Mouse (Mus musculus) stomach, embryonic 15.5 days (tissue): Measurements from ENCODE around the gene Smap2. TPM values are rescaled to one million over a fixed set of nuclear protein-coding genes. Genes with fewer than 3 reads are reported as not detected.

Source experiments
- ATAC-seq: fragments of 200-750 bp; cut with Nextera tagmentation; 2 replicates; pipeline ENCODE4 v1.8.0; 2017; ENCODE audit warnings: low read depth, moderate number of reproducible peaks, moderate TSS enrichment; ENCODE audit not compliant: insufficient read depth, low FRiP score
- H3K27ac ChIP-seq: fragments of 300-500 bp; sonication (generic); 2 replicates; pipeline ENCODE4 v1.5.1; 2015; ENCODE audit warnings: mild to moderate bottlenecking, inconsistent platforms
- H3K27me3 ChIP-seq: fragments of 300-500 bp; sonication (generic); replicated peaks from 2 replicates; pipeline ENCODE4 v1.6.1; 2015; ENCODE audit warnings: inconsistent platforms
- H3K36me3 ChIP-seq: fragments of 300-500 bp; sonication (generic); 2 replicates; pipeline ENCODE4 v1.6.1; 2015; ENCODE audit warnings: inconsistent platforms
- H3K4me1 ChIP-seq: fragments of 300-500 bp; sonication (generic); 2 replicates; pipeline ENCODE4 v1.6.1; 2015; ENCODE audit warnings: inconsistent platforms
- H3K4me2 ChIP-seq: fragments of 300-500 bp; sonication (generic); 2 replicates; pipeline ENCODE4 v1.6.1; 2015; ENCODE audit warnings: mild to moderate bottlenecking, inconsistent platforms
- H3K4me3 ChIP-seq: fragments of 300-500 bp; sonication (generic); replicated peaks from 2 replicates; pipeline ENCODE4 v1.5.1; 2015; ENCODE audit warnings: inconsistent platforms
- H3K9ac ChIP-seq: fragments of 300-500 bp; sonication (generic); 2 replicates; pipeline ENCODE4 v1.6.1; 2015; ENCODE audit warnings: inconsistent platforms
- H3K9me3 ChIP-seq: fragments of 300-500 bp; sonication (generic); 2 replicates; pipeline ENCODE4 v1.6.1; 2016; ENCODE audit warnings: inconsistent platforms
- WGBS: fragments of 180-500 bp; shearing (Covaris S2); methylation state at CpG from one replicate; pipeline ENCODE4 v1.1.7; 2015; 5-methylcytosine and 5-hydroxymethylcytosine counted together
- polyA plus RNA-seq: library from polyadenylated mRNA; unstranded; fragments of >200 nt; fragmentation: Nextera tagmentation; extraction: Ambion mirVana; gene quantifications from 2 replicates; pipeline ENCODE4 v1.2.1, GENCODE M21; 2015

Gene Smap2
- polyA plus RNA-seq, 1 experiment from 2014 or later = 14.2 TPM

DNA sequence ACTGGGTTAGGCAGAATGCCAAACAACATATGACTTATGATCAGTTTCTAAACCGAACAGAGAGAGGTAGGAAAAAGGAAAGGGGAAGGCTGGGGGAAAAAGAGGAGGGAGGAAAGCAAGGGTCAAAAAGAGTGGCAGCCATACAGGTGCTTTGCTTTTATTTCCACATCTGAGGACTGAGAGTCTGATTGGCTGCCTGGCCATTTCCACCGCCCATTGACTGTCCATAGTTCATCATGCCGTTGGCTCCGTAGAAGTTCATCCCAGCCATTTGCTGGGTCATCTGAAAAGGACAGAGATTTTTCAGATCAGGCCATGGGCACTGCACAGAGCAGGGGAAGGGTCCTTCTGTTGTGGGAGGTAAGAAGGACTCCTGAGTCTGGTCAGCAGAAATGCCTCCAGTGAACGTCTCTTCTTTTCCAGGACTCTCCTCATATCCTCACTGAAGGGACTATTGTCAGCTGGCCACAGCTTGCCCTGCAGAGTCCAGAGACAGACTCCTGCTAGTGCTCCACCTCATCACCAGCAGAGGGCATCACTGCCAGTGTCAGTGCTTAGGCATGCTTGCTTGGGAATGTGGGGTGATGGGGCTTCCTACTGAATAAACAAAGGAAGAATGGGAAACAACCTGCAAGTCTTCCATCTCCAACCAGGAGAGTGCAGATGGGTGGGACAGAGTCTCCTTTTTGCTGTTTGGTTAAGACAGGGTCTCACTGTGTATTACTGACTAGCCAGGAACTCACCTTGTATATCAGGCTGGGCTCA is 47.5 kb downstream of the Smap2 start:
- Histone ChIP-seq H3K36me3 (peaks cover 7% of the 10 kb centered on the region; the same call in 1 of the 2 replicates), H3K27ac (no peak overlapping the region), H3K27me3 (no peaks in the 10 kb centered on the region), H3K4me3 (no peak overlapping the region), H3K9me3 (no peaks in the 10 kb centered on the region), H3K4me1 (no peaks in the 10 kb centered on the region), H3K9ac (no peak overlapping the region), H3K4me2 (no peak overlapping the region)
- no peak for ATAC-seq
- 80% methylated on average over 5 of the region's 5 CpGs for WGBS

DNA sequence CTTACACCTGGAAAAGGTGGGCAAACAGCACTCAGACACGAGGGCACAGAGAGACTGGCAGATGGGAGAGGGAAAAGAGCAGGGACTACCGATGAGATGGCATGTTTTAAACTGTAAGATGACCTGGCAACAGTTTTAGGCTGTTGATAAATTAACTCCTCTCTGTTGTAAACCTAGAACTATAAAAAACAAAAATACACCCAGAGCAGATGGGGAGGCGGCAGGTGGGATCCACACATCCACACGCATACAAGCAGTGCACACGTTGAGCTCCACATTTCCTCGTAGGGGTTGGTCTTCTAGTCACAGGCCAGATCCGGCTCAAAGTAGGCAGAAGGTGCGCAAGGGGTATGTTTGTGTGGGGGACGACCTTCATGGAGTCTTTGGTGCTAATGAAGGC is 48.6 kb downstream of the Smap2 start:
- no peak for ATAC-seq
- Histone ChIP-seq H3K27ac (no peak overlapping the region), H3K27me3 (no peaks in the 10 kb centered on the region), H3K9ac (no peak overlapping the region), H3K4me3 (no peak overlapping the region), H3K9me3 (no peaks in the 10 kb centered on the region), H3K36me3 (peaks cover 7% of the 10 kb centered on the region; the same call in 1 of the 2 replicates), H3K4me2 (no peak overlapping the region), H3K4me1 (no peaks in the 10 kb centered on the region)
- 89% methylated on average over 9 of the region's 9 CpGs for WGBS

DNA sequence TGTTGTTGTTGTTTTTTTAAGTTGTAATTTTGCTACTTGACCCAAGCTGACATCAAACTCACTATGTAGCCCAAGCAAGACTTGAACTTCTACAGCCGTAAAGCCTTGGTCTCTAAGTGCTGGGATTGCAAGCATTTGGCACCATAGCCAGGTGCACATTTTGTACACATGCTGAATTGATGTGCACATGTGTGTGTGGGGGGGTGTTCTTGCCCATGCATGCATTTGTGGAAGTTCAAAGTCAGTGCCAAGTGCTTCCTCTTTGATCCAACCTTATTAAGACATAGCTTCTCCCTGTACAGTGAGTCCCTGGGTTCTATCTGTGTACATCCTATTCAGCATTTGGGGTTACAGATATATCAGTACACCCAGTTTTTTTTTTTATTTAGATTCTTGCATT is 61.5 kb downstream of the Smap2 start:
- no peak for ATAC-seq
- WGBS = 89% methylated on average over 1 of the region's 1 CpGs
- no peak overlapping the region for H3K4me2 ChIP-seq
- no peak overlapping the region for H3K27ac ChIP-seq
- no peaks in the 10 kb centered on the region for H3K9me3 ChIP-seq
- H3K9ac ChIP-seq = no peak overlapping the region
- H3K4me3 ChIP-seq = no peak overlapping the region
- no peaks in the 10 kb centered on the region for H3K27me3 ChIP-seq
- 0 out of 2 replicates have a peak, but pooled peaks cover 3% of the 10 kb centered on the region for H3K4me1 ChIP-seq
- H3K36me3 ChIP-seq = no peaks in the 10 kb centered on the region

DNA sequence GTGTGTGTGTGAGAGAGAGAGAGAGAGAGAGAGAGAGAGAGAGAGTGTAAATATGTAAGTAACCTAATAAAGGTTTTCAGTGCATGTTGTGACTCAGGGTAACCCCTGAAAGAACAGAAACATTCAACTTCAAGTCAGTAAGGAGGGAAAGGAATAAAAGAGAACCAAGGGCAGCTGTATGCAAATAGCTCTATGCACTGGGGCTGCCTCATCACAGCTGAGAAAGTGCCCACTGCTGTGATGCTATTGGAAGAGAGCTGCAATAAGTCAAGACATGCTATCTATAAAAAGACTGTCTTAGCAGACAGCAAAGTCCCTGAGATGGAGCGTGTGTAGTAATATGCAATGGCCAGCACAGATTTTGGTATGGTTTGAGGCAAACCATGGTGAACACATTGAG is 63.4 kb downstream of the Smap2 start:
- no peaks in the 10 kb centered on the region for H3K27me3 ChIP-seq
- no peaks in the 10 kb centered on the region for H3K36me3 ChIP-seq
- H3K9ac ChIP-seq = no peak overlapping the region
- no peaks in the 10 kb centered on the region for H3K9me3 ChIP-seq
- ATAC-seq = no peak
- H3K4me1 ChIP-seq = 0 out of 2 replicates have a peak, but pooled peaks cover 4% of the 10 kb centered on the region
- no peak overlapping the region for H3K4me3 ChIP-seq
- no peak overlapping the region for H3K27ac ChIP-seq
- H3K4me2 ChIP-seq = no peak overlapping the region
- WGBS = 87% methylated on average over 1 of the region's 1 CpGs

DNA sequence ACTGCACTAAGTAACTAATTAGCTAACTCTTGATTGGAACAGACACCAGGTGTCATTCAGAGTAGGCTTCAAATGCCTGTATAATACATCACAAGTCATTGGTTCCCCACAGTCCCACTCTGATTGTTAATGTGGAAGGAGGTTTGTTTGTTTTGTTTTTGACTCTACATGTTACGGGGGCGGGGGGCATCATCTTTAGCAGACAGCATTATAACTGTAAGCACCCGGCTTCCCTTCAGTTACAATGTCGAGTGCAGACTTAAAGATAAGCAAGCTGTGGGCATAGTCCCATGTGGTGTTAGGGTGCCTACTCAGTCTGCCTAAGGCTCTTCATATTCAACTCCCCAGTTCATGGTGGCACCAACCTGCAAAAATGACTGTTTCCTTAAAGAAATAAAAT is 64.0 kb downstream of the Smap2 start:
- no peak overlapping the region for H3K27ac ChIP-seq
- H3K9me3 ChIP-seq = no peaks in the 10 kb centered on the region
- WGBS = 71% methylated on average over 4 of the region's 4 CpGs
- H3K4me3 ChIP-seq = no peak overlapping the region
- H3K4me2 ChIP-seq = no peak overlapping the region
- 0 out of 2 replicates have a peak, but pooled peaks cover 4% of the 10 kb centered on the region for H3K4me1 ChIP-seq
- no peaks in the 10 kb centered on the region for H3K27me3 ChIP-seq
- ATAC-seq = no peak
- no peak overlapping the region for H3K9ac ChIP-seq
- H3K36me3 ChIP-seq = no peaks in the 10 kb centered on the region

DNA sequence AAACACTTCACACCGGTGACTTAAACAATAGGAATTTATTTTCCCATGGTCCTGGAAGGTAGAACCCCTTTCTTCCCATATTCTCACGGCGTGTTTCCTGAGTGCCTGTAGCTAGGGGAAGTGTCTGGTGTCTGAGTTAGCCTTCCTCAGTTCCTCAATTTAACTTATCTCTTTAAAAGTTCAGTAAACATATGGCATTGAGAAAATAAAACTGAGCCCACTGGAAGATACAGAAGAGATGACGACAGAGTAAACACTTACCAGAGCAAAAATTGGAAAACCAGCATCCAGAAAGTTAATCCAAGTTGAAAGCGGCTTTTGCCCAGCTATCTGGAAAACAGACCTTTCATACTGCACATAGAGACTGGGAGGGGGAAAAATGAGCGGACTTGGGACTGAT is 64.9 kb downstream of the Smap2 start:
- ATAC-seq = no peak
- 0 out of 2 replicates have a peak, but pooled peaks cover 4% of the 10 kb centered on the region for H3K4me1 ChIP-seq
- peak overlapping the region; percentile 87 for H3K4me2 ChIP-seq
- peak overlapping the region; percentile 64 for H3K4me3 ChIP-seq
- no peaks in the 10 kb centered on the region for H3K36me3 ChIP-seq
- peak overlapping the region; percentile 79 for H3K27ac ChIP-seq
- H3K27me3 ChIP-seq = no peaks in the 10 kb centered on the region
- H3K9me3 ChIP-seq = no peaks in the 10 kb centered on the region
- 36% methylated on average over 6 of the region's 6 CpGs for WGBS
- peak overlapping the region; percentile 42; the same call in 1 of the 2 replicates for H3K9ac ChIP-seq

DNA sequence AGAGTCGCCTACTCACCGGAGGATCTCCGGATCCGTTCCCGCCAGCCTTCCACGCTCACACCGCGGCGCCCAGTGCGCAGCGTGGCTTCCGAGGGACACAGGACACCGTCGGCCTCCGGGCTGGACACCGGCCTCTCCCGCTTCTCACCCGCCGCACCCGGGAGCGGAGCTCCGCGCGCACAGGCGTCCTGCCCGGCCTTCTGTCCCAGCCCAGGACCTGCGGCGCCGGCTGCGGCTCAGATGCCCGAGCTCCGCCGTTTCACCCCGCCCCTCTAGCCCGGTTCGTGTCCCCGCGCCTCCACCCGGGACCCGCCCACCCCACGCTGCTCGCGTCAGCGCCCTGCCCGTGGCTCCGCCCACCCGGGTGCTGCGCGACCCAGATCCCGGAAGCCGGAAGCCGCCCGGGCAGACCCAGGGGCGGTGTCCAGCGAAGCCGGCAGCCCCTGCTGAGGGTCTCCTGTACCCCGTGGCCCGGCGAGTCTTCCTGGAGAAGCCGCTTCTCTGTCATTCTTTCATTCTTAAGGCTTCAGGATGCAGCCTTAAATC is 65.5 kb downstream of the Smap2 start, which contains the start of gene Zfp69:
Zfp69 (minus strand) TSS at position 272 of the 546 bp plus-strand sequence.
- Histone ChIP-seq H3K4me3 (peak within 1 kb of the TSS; percentile 64), H3K4me2 (peak within 1 kb of the TSS; percentile 87), H3K9me3 (no peaks in the 10 kb centered on the region), H3K36me3 (no peaks in the 10 kb centered on the region), H3K4me1 (0 out of 2 replicates have a peak, but pooled peaks cover 4% of the 10 kb centered on the region), H3K9ac (peak within 1 kb of the TSS; percentile 66; the same call in 1 of the 2 replicates), H3K27ac (peak within 1 kb of the TSS; percentile 83), H3K27me3 (no peaks in the 10 kb centered on the region)
- ATAC-seq = peak; percentile 98
- WGBS = under 1% methylated on average over 57 of the region's 60 CpGs

DNA sequence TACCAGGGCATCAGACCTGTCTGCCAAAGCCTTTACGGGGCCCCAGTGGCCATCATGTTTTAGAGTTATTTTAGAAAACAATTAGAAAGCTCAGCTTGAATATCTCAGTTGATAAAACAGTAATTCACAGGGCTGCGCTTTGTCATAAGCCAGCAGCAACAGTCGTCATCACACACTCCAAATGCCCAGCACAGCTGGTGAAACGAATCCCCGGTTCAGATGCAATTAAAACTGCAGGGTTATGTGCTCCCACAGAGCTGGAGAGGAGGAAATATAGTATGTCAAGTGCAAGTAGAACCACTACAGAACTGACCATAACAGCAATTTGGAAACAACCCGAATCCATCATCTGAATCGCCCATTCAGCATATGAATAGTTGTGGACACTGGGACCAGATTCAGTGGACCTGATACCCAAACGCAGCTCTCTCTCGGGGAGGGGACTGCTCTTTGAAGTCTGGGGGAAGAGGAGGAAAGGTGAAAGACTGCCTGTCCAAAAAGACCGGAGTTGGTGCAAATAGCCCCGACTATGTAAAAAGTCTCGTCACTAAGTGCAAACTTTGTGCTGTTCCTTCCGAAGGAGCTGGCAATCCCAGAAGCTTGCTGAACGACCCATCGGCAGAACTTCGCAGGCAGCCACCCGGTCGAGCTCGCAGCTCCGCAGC is 66.2 kb downstream of the Smap2 start:
- Histone ChIP-seq H3K27me3 (no peaks in the 10 kb centered on the region), H3K9me3 (no peaks in the 10 kb centered on the region), H3K4me3 (peak overlapping the region; percentile 64), H3K9ac (peak overlapping the region; percentile 66; the same call in 1 of the 2 replicates), H3K4me1 (0 out of 2 replicates have a peak, but pooled peaks cover 4% of the 10 kb centered on the region), H3K4me2 (peak overlapping the region; percentile 87), H3K36me3 (no peaks in the 10 kb centered on the region), H3K27ac (peak overlapping the region; percentile 83)
- no peak; the same call in 1 of the 2 replicates for ATAC-seq
- WGBS = 4% methylated on average over 20 of the region's 20 CpGs

DNA sequence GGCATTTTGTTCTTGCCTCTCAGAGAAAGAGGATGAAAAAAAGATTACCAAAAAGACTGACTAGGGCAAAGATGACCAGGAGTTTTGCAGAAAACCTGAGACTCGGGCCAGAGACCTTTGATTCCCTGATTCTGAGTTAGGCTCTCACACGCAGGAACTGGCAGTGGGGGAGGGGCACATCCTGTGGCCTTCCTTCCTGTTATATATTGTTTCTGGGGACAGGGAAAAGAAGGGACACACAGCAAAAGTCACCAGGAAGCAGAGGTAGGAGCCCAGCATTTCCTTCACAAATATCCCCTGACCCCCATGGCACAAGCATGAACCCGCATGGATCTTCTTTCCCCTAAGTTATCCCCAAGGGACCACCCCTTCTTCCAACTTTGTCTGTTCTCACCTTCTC is 68.1 kb downstream of the Smap2 start:
- Histone ChIP-seq H3K27me3 (no peaks in the 10 kb centered on the region), H3K4me2 (no peak overlapping the region), H3K27ac (no peak overlapping the region), H3K36me3 (no peaks in the 10 kb centered on the region), H3K4me3 (no peak overlapping the region), H3K4me1 (0 out of 2 replicates have a peak, but pooled peaks cover 4% of the 10 kb centered on the region), H3K9ac (no peak overlapping the region), H3K9me3 (no peaks in the 10 kb centered on the region)
- ATAC-seq = no peak
- WGBS = 64% methylated on average over 3 of the region's 3 CpGs

DNA sequence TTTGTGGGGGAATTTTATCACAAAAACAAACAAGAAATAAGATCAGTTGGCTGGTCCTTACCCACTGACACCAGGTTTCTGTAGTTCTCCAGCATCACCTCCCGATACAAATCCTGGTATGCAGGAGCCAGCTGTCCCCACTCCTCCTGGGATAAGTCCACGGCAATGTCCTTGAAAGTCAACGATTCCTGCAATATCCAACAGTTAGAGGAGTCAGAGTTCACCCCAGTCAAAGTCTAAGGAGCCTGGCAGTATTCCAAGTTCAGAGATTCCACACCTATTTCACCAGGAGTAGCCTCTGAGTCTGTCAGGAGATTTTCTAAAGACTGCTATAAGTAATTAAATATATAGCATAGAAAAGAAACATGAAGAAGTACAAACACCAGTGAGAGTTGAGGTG is 82.0 kb downstream of the Smap2 start:
- no peak for ATAC-seq
- H3K4me2 ChIP-seq = no peak overlapping the region
- 63% methylated on average over 3 of the region's 3 CpGs for WGBS

DNA sequence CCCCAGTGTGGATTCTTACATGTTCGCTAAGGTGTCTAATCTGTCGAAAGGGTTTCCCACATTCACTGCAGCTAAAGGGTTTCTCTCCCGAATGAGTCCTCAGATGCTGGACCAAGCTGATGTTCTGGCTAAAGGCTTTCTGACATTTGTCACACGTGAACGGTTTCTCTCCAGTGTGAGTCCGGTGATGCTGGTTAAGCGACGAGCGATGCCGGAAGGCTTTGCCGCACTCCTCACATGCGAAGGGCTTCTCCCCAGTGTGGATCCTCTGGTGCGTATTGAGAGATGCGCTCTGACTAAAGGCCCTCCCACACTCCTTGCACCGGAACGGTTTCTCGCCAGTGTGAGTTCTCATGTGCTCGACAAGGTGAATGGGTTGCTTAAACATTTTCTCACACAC is 86.3 kb downstream of the Smap2 start:
- no peak overlapping the region for H3K27ac ChIP-seq
- no peak overlapping the region for H3K4me3 ChIP-seq
- no peak for ATAC-seq
- 94% methylated on average over 18 of the region's 18 CpGs for WGBS
- no peaks in the 10 kb centered on the region for H3K36me3 ChIP-seq
- no peak overlapping the region for H3K9ac ChIP-seq
- no peaks in the 10 kb centered on the region for H3K9me3 ChIP-seq
- H3K27me3 ChIP-seq = no peaks in the 10 kb centered on the region
- H3K4me1 ChIP-seq = no peaks in the 10 kb centered on the region
- no peak overlapping the region for H3K4me2 ChIP-seq

More for the DNA sequence above, 82.0 kb downstream of the Smap2 start:
- Histone ChIP-seq H3K36me3 (no peaks in the 10 kb centered on the region), H3K27me3 (no peaks in the 10 kb centered on the region), H3K9ac (no peak overlapping the region), H3K27ac (no peak overlapping the region), H3K4me1 (no peaks in the 10 kb centered on the region), H3K4me3 (no peak overlapping the region), H3K9me3 (no peaks in the 10 kb centered on the region)

DNA sequence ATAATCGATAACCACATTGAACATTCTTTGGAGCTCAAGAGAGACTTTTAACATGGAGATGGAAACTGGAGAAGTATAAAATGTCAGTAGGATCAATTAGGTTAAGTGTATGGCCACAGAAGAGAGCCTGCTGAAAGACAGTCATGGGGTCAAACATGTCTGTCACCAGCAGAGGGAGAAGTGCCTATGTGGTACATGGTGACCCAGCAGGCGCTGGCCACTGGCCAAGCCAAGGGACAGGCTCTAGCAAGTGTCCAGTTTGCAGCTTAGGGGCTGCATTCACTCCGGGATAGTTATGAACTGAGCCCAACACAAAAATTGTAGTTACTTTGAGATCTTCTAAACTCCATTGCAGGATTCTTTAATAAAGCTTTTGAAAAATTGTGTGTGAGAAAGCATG is 88.4 kb downstream of the Smap2 start:
- H3K9ac ChIP-seq = no peak overlapping the region
- H3K9me3 ChIP-seq = no peaks in the 10 kb centered on the region
- H3K4me3 ChIP-seq = no peak overlapping the region
- H3K27ac ChIP-seq = no peak overlapping the region
- no peaks in the 10 kb centered on the region for H3K27me3 ChIP-seq
- 82% methylated on average over 3 of the region's 3 CpGs for WGBS
- no peak for ATAC-seq
- H3K4me2 ChIP-seq = no peak overlapping the region
- no peaks in the 10 kb centered on the region for H3K36me3 ChIP-seq
- H3K4me1 ChIP-seq = peaks cover 3% of the 10 kb centered on the region; the same call in 1 of the 2 replicates
